Mouse (Mus musculus): ENCODE measurements around the gene Htra1. TPM values are rescaled to one million over a fixed set of nuclear protein-coding genes. Genes with fewer than 3 reads are reported as not detected.

Htra1 gene
- polyA plus RNA-seq, 1 experiment from 2014 or later, result 15.8 TPM

GRCm38 (mm10) chr7:130898373-130898772 lies 37.5 kb upstream of the Htra1 start:
- Histone ChIP-seq H3K9ac (ENCODE audit: low read depth, low read length) (no peak overlapping the region), H3K27ac (ENCODE audit: low read length) (no peak overlapping the region), H3K4me2 (ENCODE audit: low read depth, low read length) (no peak overlapping the region), H3K9me3 (ENCODE audit: control insufficient read depth, low read length) (no peaks in the 10 kb centered on the region), H3K36me3 (ENCODE audit: control insufficient read depth, insufficient read depth, low read length) (peaks cover 6% of the 10 kb centered on the region; the same call in 1 of the 2 replicates), H3K4me1 (ENCODE audit: control insufficient read depth, insufficient read depth, low read length) (no peaks in the 10 kb centered on the region), H3K4me3 (ENCODE audit: low read length) (no peak overlapping the region), H3K27me3 (replicated peaks; ENCODE audit: control insufficient read depth, insufficient read depth, low read length) (no peaks in the 10 kb centered on the region)
- ATAC-seq, result no peak
- WGBS, result 82% methylated on average over 4 of the region's 4 CpGs

GRCm38 (mm10) chr7:130900233-130900848 lies 35.6 kb upstream of the Htra1 start:
- H3K9ac ChIP-seq (ENCODE audit: low read depth, low read length), result no peak overlapping the region
- peaks cover 10% of the 10 kb centered on the region; the same call in 1 of the 2 replicates for H3K36me3 ChIP-seq (ENCODE audit: control insufficient read depth, insufficient read depth, low read length)
- no peak overlapping the region for H3K4me2 ChIP-seq (ENCODE audit: low read depth, low read length)
- ATAC-seq, result no peak
- no peak overlapping the region for H3K27ac ChIP-seq (ENCODE audit: low read length)
- 96% methylated on average over 5 of the region's 5 CpGs for WGBS
- H3K4me3 ChIP-seq (ENCODE audit: low read length), result no peak overlapping the region
- H3K27me3 ChIP-seq (replicated peaks; ENCODE audit: control insufficient read depth, insufficient read depth, low read length), result no peaks in the 10 kb centered on the region
- no peaks in the 10 kb centered on the region for H3K9me3 ChIP-seq (ENCODE audit: control insufficient read depth, low read length)
- no peaks in the 10 kb centered on the region for H3K4me1 ChIP-seq (ENCODE audit: control insufficient read depth, insufficient read depth, low read length)

GRCm38 (mm10) chr7:130902929-130903328 lies 33.0 kb upstream of the Htra1 start:
- no peak for ATAC-seq
- 91% methylated on average over 1 of the region's 1 CpGs for WGBS
- Histone ChIP-seq H3K9me3 (ENCODE audit: control insufficient read depth, low read length) (no peaks in the 10 kb centered on the region), H3K9ac (ENCODE audit: low read depth, low read length) (no peak overlapping the region), H3K36me3 (ENCODE audit: control insufficient read depth, insufficient read depth, low read length) (0 out of 2 replicates have a peak, but pooled peaks cover 5% of the 10 kb centered on the region), H3K27ac (ENCODE audit: low read length) (no peak overlapping the region), H3K4me2 (ENCODE audit: low read depth, low read length) (no peak overlapping the region), H3K4me1 (ENCODE audit: control insufficient read depth, insufficient read depth, low read length) (no peaks in the 10 kb centered on the region), H3K4me3 (ENCODE audit: low read length) (no peak overlapping the region), H3K27me3 (replicated peaks; ENCODE audit: control insufficient read depth, insufficient read depth, low read length) (no peaks in the 10 kb centered on the region)

GRCm38 (mm10) chr7:130903505-130904074 lies 32.3 kb upstream of the Htra1 start:
- Histone ChIP-seq H3K27me3 (replicated peaks; ENCODE audit: control insufficient read depth, insufficient read depth, low read length) (no peaks in the 10 kb centered on the region), H3K9ac (ENCODE audit: low read depth, low read length) (no peak overlapping the region), H3K27ac (ENCODE audit: low read length) (no peak overlapping the region), H3K4me2 (ENCODE audit: low read depth, low read length) (no peak overlapping the region), H3K4me3 (ENCODE audit: low read length) (no peak overlapping the region), H3K36me3 (ENCODE audit: control insufficient read depth, insufficient read depth, low read length) (0 out of 2 replicates have a peak, but pooled peaks cover 5% of the 10 kb centered on the region), H3K9me3 (ENCODE audit: control insufficient read depth, low read length) (no peaks in the 10 kb centered on the region), H3K4me1 (ENCODE audit: control insufficient read depth, insufficient read depth, low read length) (no peaks in the 10 kb centered on the region)
- 88% methylated on average over 16 of the region's 16 CpGs for WGBS
- ATAC-seq, result no peak

GRCm38 (mm10) chr7:130904571-130905365 lies 31.1 kb upstream of the Htra1 start:
- no peak for ATAC-seq
- H3K9ac ChIP-seq (ENCODE audit: low read depth, low read length), result no peak overlapping the region
- 0 out of 2 replicates have a peak, but pooled peaks cover 5% of the 10 kb centered on the region for H3K36me3 ChIP-seq (ENCODE audit: control insufficient read depth, insufficient read depth, low read length)

GRCm38 (mm10) chr7:130910841-130911240 lies 25.1 kb upstream of the Htra1 start:
- H3K4me1 ChIP-seq (ENCODE audit: control insufficient read depth, insufficient read depth, low read length), result no peaks in the 10 kb centered on the region
- no peak for ATAC-seq
- WGBS, result 91% methylated on average over 14 of the region's 14 CpGs
- H3K9ac ChIP-seq (ENCODE audit: low read depth, low read length), result no peak overlapping the region
- no peak overlapping the region for H3K27ac ChIP-seq (ENCODE audit: low read length)
- no peaks in the 10 kb centered on the region for H3K36me3 ChIP-seq (ENCODE audit: control insufficient read depth, insufficient read depth, low read length)
- no peak overlapping the region for H3K4me3 ChIP-seq (ENCODE audit: low read length)
- no peaks in the 10 kb centered on the region for H3K9me3 ChIP-seq (ENCODE audit: control insufficient read depth, low read length)
- H3K4me2 ChIP-seq (ENCODE audit: low read depth, low read length), result no peak overlapping the region
- H3K27me3 ChIP-seq (replicated peaks; ENCODE audit: control insufficient read depth, insufficient read depth, low read length), result no peaks in the 10 kb centered on the region

More at GRCm38 (mm10) chr7:130904571-130905365, 31.1 kb upstream of the Htra1 start:
- Histone ChIP-seq H3K9me3 (ENCODE audit: control insufficient read depth, low read length) (no peaks in the 10 kb centered on the region), H3K4me3 (ENCODE audit: low read length) (no peak overlapping the region), H3K4me2 (ENCODE audit: low read depth, low read length) (no peak overlapping the region), H3K27me3 (replicated peaks; ENCODE audit: control insufficient read depth, insufficient read depth, low read length) (no peaks in the 10 kb centered on the region), H3K27ac (ENCODE audit: low read length) (no peak overlapping the region), H3K4me1 (ENCODE audit: control insufficient read depth, insufficient read depth, low read length) (no peaks in the 10 kb centered on the region)
- WGBS, result 82% methylated on average over 13 of the region's 13 CpGs

GRCm38 (mm10) chr7:130914693-130915363 lies 21.1 kb upstream of the Htra1 start:
- no peaks in the 10 kb centered on the region for H3K9me3 ChIP-seq (ENCODE audit: control insufficient read depth, low read length)
- no peaks in the 10 kb centered on the region for H3K4me1 ChIP-seq (ENCODE audit: control insufficient read depth, insufficient read depth, low read length)
- no peak overlapping the region for H3K4me3 ChIP-seq (ENCODE audit: low read length)
- H3K27ac ChIP-seq (ENCODE audit: low read length), result no peak overlapping the region
- WGBS, result 47% methylated on average over 5 of the region's 5 CpGs
- no peak for ATAC-seq
- no peaks in the 10 kb centered on the region for H3K27me3 ChIP-seq (replicated peaks; ENCODE audit: control insufficient read depth, insufficient read depth, low read length)
- H3K4me2 ChIP-seq (ENCODE audit: low read depth, low read length), result no peak overlapping the region
- no peaks in the 10 kb centered on the region for H3K36me3 ChIP-seq (ENCODE audit: control insufficient read depth, insufficient read depth, low read length)
- no peak overlapping the region for H3K9ac ChIP-seq (ENCODE audit: low read depth, low read length)

GRCm38 (mm10) chr7:130918260-130918659 lies 17.7 kb upstream of the Htra1 start:
- Histone ChIP-seq H3K4me1 (ENCODE audit: control insufficient read depth, insufficient read depth, low read length) (no peaks in the 10 kb centered on the region), H3K9ac (ENCODE audit: low read depth, low read length) (no peak overlapping the region), H3K4me3 (ENCODE audit: low read length) (no peak overlapping the region), H3K27me3 (replicated peaks; ENCODE audit: control insufficient read depth, insufficient read depth, low read length) (no peaks in the 10 kb centered on the region), H3K27ac (ENCODE audit: low read length) (no peak overlapping the region), H3K4me2 (ENCODE audit: low read depth, low read length) (no peak overlapping the region), H3K9me3 (ENCODE audit: control insufficient read depth, low read length) (no peaks in the 10 kb centered on the region), H3K36me3 (ENCODE audit: control insufficient read depth, insufficient read depth, low read length) (no peaks in the 10 kb centered on the region)
- ATAC-seq, result no peak
- 61% methylated on average over 2 of the region's 2 CpGs for WGBS
